Mouse (Mus musculus): ENCODE data around the gene Zfr2.

The Zfr2 gene

GRCm38 (mm10) chr10:81287513-81288157 is 54.7 kb downstream of the Zfr2 start:
- DNase-seq (ENCODE audit: low read depth): peak; percentile 90

- DNase-seq (ENCODE audit: low read depth): peak; percentile 77
Observed at GRCm38 (mm10) chr10:81288601-81289000, 55.6 kb downstream of the Zfr2 start.

- DNase-seq (ENCODE audit: low read depth): peak; percentile 87
Observed at GRCm38 (mm10) chr10:81289278-81289677, 56.3 kb downstream of the Zfr2 start.

GRCm38 (mm10) chr10:81289811-81290210 is 56.9 kb downstream of the Zfr2 start:
- no peak for DNase-seq (ENCODE audit: low read depth)

GRCm38 (mm10) chr10:81290698-81291460 is 57.9 kb downstream of the Zfr2 start:
- DNase-seq (ENCODE audit: low read depth): peak; percentile 60

- peak; percentile 69 for DNase-seq (ENCODE audit: low read depth)
Observed at GRCm38 (mm10) chr10:81291511-81292104, 58.7 kb downstream of the Zfr2 start, which contains the start of gene Tjp3. Gene Tjp3, minus strand, starts transcription at chr10:81291581.

GRCm38 (mm10) chr10:81292554-81293333 is 59.8 kb downstream of the Zfr2 start, which contains the start of gene Pip5k1c:
Gene Pip5k1c, plus strand, starts transcription at chr10:81292963.
- peak; percentile 100 for DNase-seq (ENCODE audit: low read depth)

GRCm38 (mm10) chr10:81293334-81294030 is 60.5 kb downstream of the Zfr2 start:
- DNase-seq (ENCODE audit: low read depth): no peak

- no peak for DNase-seq (ENCODE audit: low read depth)
Observed at GRCm38 (mm10) chr10:81294442-81294841, 61.5 kb downstream of the Zfr2 start.

- DNase-seq (ENCODE audit: low read depth): no peak
Observed at GRCm38 (mm10) chr10:81295185-81295584, 62.2 kb downstream of the Zfr2 start.

- peak; percentile 52 for DNase-seq (ENCODE audit: low read depth)
Observed at GRCm38 (mm10) chr10:81297246-81297645, 64.3 kb downstream of the Zfr2 start.

GRCm38 (mm10) chr10:81297845-81298244 is 64.9 kb downstream of the Zfr2 start:
- peak; percentile 78 for DNase-seq (ENCODE audit: low read depth)

GRCm38 (mm10) chr10:81298369-81299100 is 65.6 kb downstream of the Zfr2 start:
- DNase-seq (ENCODE audit: low read depth): peak; percentile 81

GRCm38 (mm10) chr10:81299585-81300351 is 66.8 kb downstream of the Zfr2 start:
- no peak for DNase-seq (ENCODE audit: low read depth)

GRCm38 (mm10) chr10:81300352-81300907 is 67.5 kb downstream of the Zfr2 start:
- DNase-seq (ENCODE audit: low read depth): no peak

- no peak for DNase-seq (ENCODE audit: low read depth)
Observed at GRCm38 (mm10) chr10:81301321-81301720, 68.4 kb downstream of the Zfr2 start.
